Mouse (Mus musculus): ENCODE measurements around the gene Vangl1. TPM values are rescaled to one million over a fixed set of nuclear protein-coding genes. Genes with fewer than 3 reads are reported as not detected.

The Vangl1 gene
- polyA plus RNA-seq, 1 experiment from 2014 or later = 19.1 TPM

DNA sequence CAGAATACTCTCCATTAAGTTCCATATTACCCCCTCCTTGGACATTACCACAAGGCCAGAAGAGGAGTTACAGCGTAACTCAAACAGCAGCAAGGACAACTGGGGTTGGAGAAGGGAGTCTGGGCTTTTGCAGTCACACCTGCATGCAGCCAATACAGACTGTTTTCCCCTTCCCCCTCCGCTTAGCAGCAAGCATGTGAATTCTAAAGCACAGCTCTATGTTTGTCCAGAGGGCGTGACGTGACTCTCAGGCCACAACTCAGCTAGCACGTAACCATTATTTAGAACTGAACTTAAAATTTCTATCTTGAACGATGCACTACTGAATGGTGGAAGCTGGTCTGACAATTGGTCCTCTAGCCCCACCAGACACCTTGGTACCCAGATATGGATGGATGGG lies 63.9 kb downstream of the Vangl1 start:
- H3K4me2 ChIP-seq (replicated peaks) = no peak overlapping the region
- WGBS = 94% methylated on average over 6 of the region's 6 CpGs
- H3K9ac ChIP-seq = no peak overlapping the region
- peaks cover 4% of the 10 kb centered on the region for H3K4me1 ChIP-seq
- H3K27ac ChIP-seq = no peak overlapping the region
- H3K9me3 ChIP-seq = no peaks in the 10 kb centered on the region
- H3K4me3 ChIP-seq = no peak overlapping the region
- no peaks in the 10 kb centered on the region for H3K36me3 ChIP-seq
- ATAC-seq (ENCODE audit: insufficient number of reproducible peaks, insufficient read depth, low FRiP score, low TSS enrichment) = no peak
- H3K27me3 ChIP-seq = peaks cover 5% of the 10 kb centered on the region; the same call in 1 of the 2 replicates

DNA sequence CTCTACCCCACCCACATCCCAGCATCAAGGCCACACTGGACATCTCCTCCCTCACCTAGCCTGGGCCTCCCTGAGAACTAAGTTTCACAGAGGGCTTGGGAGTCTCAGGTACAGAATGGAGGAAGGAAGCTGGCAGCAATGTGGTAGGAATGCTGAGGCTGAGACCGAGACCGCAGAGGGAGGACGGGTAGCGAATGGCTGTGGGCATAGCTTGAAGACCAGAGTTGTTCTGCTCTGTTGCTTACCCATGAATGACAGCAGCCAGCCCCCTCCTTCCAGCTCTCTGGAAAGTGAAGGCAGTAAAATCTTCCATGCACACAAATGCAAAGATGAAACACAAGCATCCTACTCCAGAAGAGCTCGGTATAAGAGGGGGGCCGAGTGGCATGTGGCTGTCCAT lies 65.6 kb downstream of the Vangl1 start:
- Histone ChIP-seq H3K9ac (no peak overlapping the region), H3K4me3 (no peak overlapping the region), H3K27me3 (peaks cover 5% of the 10 kb centered on the region; the same call in 1 of the 2 replicates), H3K36me3 (no peaks in the 10 kb centered on the region), H3K9me3 (no peaks in the 10 kb centered on the region), H3K27ac (no peak overlapping the region), H3K4me1 (peaks cover 8% of the 10 kb centered on the region), H3K4me2 (replicated peaks) (no peak overlapping the region)
- WGBS = 75% methylated on average over 6 of the region's 6 CpGs
- no peak for ATAC-seq (ENCODE audit: insufficient number of reproducible peaks, insufficient read depth, low FRiP score, low TSS enrichment)

DNA sequence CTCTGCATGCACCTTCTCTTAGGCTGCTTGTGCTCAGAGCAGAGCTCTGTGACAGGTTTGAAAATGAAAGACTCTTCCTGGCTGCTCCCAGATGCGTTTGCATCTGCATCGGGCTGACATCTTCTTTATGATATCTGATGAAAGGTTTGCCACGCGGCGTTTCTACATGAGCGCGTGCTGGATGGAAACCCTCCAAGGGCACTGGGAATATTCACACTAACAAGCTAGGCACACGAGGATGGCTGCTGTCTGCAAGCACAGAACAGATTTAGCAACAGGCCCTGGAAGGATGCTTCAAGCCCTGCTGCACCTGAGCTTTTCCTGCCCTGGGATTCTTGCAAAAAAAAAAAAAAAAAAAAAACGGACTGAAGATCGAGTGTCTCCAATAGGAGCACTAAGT lies 67.3 kb downstream of the Vangl1 start:
- no peaks in the 10 kb centered on the region for H3K36me3 ChIP-seq
- 77% methylated on average over 10 of the region's 10 CpGs for whole genome bisulfite sequencing
- H3K27ac ChIP-seq = no peak overlapping the region

DNA sequence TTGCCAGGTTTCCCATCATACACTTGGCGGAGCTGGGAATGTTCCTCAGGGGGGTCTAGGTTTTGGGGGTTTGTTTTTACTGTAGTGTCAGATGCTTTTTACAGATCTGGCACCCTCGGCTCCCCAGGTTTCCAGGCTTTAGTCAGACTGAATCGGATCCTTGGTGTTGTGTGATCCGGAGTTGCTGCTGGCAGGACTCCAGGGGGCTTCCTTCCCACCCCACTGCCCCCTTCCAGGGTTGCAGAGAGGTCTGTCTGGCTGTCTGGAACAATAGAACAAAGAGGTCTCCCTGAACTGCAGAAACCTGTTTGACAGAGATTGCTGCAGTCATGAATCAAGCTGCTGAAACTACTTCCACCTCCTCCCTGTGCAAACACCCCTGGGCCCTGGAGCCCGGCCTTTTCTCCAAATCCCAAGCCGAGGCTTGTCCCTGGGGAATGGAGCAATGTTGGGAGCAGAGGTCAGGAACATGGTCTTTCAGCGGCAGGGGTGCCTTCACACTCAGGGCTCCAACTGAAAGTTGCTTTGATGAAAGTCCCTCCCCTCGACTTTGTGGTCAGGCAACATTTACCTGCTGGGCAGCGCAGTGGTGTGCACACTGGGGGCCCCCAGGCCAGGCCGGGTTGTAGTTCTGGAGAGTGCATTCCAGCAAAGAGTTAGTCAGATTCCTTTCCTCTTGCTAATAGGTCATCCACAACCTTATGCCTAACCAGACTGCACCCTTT lies 68.9 kb downstream of the Vangl1 start:
- H3K36me3 ChIP-seq = no peaks in the 10 kb centered on the region
- H3K27ac ChIP-seq = peak overlapping the region; percentile 32
- ATAC-seq (ENCODE audit: insufficient number of reproducible peaks, insufficient read depth, low FRiP score, low TSS enrichment) = no peak
- WGBS = 18% methylated on average over 10 of the region's 10 CpGs
- peaks cover 5% of the 10 kb centered on the region; the same call in 1 of the 2 replicates for H3K27me3 ChIP-seq
- H3K9ac ChIP-seq = no peak overlapping the region; the same call in 1 of the 2 replicates
- H3K4me3 ChIP-seq = no peak overlapping the region
- H3K9me3 ChIP-seq = no peaks in the 10 kb centered on the region
- no peak overlapping the region for H3K4me2 ChIP-seq (replicated peaks)
- H3K4me1 ChIP-seq = peaks cover 8% of the 10 kb centered on the region

More for the DNA sequence above, 67.3 kb downstream of the Vangl1 start:
- no peak for ATAC-seq (ENCODE audit: insufficient number of reproducible peaks, insufficient read depth, low FRiP score, low TSS enrichment)
- Histone ChIP-seq H3K4me3 (no peak overlapping the region), H3K27me3 (peaks cover 5% of the 10 kb centered on the region; the same call in 1 of the 2 replicates), H3K4me1 (peaks cover 8% of the 10 kb centered on the region), H3K4me2 (replicated peaks) (no peak overlapping the region), H3K9me3 (no peaks in the 10 kb centered on the region), H3K9ac (no peak overlapping the region)

DNA sequence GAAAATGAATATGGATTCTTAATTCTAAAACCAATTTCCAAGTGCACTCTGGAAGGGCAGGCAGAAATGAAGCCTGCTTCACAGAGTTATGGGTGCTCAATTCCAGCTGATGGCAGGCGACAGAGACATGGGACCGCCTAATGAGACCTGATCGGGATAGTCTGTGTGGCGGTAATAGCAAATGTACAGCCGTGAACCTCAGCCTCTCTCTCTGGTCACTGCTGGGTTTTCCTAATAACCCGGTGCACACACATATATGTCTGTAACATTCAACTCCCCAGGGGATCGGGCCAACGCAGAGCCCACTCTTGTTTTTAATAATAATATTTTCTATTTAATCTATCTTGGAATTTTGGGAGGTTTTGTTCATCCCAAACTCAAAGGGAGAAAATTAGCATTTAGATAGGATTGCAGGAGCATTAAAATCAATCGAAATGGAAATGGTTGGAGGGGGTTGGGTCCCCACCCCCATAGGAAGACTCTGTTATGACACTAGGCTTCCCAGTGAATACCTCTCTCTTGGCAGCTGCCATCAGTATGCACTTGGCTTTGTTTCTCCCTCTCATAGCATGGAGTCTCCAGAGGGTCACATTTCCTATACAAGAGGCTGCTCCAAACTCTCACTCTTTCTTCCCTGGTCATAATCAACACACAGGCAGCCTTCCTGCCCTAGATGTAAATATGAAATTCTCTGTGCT lies 72.7 kb downstream of the Vangl1 start:
- WGBS = 89% methylated on average over 9 of the region's 9 CpGs
- no peak overlapping the region for H3K9ac ChIP-seq
- no peak overlapping the region for H3K4me3 ChIP-seq

DNA sequence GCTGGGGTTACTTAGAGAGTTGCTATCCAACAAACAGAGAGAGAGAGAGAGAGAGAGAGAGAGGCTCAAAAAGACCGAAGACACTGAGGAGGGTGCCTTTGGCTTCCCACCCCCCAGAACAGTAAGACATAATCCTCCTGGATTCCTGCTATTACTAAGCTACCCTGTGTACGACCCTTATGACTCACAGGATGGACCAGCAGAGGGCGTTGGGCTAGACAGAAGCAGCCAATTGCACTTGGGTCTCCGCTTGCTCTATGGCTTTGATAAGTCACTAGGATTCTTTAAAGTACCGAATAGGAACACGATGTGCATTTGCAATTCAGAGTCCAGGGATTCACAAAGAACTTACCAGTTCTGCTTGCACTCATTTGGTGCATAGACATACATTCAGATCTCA lies 74.0 kb downstream of the Vangl1 start:
- H3K4me1 ChIP-seq = peaks cover 3% of the 10 kb centered on the region
- no peak overlapping the region for H3K4me2 ChIP-seq (replicated peaks)
- no peak overlapping the region for H3K27ac ChIP-seq
- WGBS = 68% methylated on average over 6 of the region's 6 CpGs
- H3K9me3 ChIP-seq = no peaks in the 10 kb centered on the region
- no peak overlapping the region for H3K9ac ChIP-seq
- no peaks in the 10 kb centered on the region for H3K36me3 ChIP-seq
- H3K27me3 ChIP-seq = no peaks in the 10 kb centered on the region
- ATAC-seq (ENCODE audit: insufficient number of reproducible peaks, insufficient read depth, low FRiP score, low TSS enrichment) = no peak
- no peak overlapping the region for H3K4me3 ChIP-seq

More for the DNA sequence above, 72.7 kb downstream of the Vangl1 start:
- Histone ChIP-seq H3K27ac (no peak overlapping the region), H3K9me3 (no peaks in the 10 kb centered on the region), H3K4me2 (replicated peaks) (no peak overlapping the region), H3K36me3 (no peaks in the 10 kb centered on the region), H3K4me1 (peaks cover 8% of the 10 kb centered on the region), H3K27me3 (no peaks in the 10 kb centered on the region)
- no peak for ATAC-seq (ENCODE audit: insufficient number of reproducible peaks, insufficient read depth, low FRiP score, low TSS enrichment)

DNA sequence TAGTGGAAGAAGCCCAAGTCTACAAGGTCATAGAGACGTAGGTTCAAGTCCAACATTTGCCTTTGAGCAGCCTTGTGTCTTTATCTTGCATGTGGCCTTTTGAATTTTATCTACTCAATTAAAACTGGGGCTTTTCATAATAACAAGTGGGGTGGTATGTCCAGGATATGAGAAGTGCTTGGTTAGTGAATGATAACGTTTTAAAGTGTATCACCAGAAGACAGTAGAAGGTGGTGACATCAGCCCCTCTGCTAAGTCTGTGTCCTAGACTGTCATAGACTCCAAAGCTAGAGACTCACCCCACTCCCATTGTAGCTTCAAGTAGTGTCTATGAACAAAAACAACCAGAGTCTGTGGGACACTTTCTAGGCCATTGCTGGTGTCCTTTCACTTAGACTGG lies 76.3 kb downstream of the Vangl1 start:
- Histone ChIP-seq H3K4me3 (no peak overlapping the region), H3K9ac (no peak overlapping the region), H3K4me1 (no peaks in the 10 kb centered on the region), H3K27me3 (no peaks in the 10 kb centered on the region), H3K9me3 (no peaks in the 10 kb centered on the region), H3K27ac (no peak overlapping the region), H3K4me2 (replicated peaks) (no peak overlapping the region), H3K36me3 (no peaks in the 10 kb centered on the region)
- WGBS = 90% methylated on average over 2 of the region's 2 CpGs
- ATAC-seq (ENCODE audit: insufficient number of reproducible peaks, insufficient read depth, low FRiP score, low TSS enrichment) = no peak

DNA sequence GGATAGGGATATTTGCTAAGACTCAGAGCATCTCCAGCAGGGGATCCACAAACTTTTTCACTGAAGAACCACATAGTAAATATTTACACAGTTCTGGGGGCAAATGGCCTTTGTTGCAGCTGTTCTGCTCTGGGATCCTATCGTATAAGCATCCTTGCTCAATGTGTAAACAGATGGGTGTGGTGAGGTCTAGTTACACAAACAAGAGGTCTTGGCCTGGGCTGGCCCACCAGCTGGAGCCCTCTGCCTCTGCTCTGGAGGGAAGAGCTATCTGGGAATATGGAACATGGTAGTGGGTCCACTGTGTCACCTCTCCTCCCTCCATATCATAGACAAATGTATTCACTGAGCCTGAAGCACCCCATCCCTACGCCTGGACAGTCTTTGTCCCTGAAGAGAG lies 77.4 kb downstream of the Vangl1 start:
- 86% methylated on average over 2 of the region's 2 CpGs for WGBS
- Histone ChIP-seq H3K36me3 (no peaks in the 10 kb centered on the region), H3K4me3 (no peak overlapping the region), H3K9ac (no peak overlapping the region), H3K27me3 (no peaks in the 10 kb centered on the region), H3K27ac (no peak overlapping the region), H3K4me2 (replicated peaks) (no peak overlapping the region), H3K4me1 (no peaks in the 10 kb centered on the region), H3K9me3 (no peaks in the 10 kb centered on the region)
- no peak for ATAC-seq (ENCODE audit: insufficient number of reproducible peaks, insufficient read depth, low FRiP score, low TSS enrichment)

DNA sequence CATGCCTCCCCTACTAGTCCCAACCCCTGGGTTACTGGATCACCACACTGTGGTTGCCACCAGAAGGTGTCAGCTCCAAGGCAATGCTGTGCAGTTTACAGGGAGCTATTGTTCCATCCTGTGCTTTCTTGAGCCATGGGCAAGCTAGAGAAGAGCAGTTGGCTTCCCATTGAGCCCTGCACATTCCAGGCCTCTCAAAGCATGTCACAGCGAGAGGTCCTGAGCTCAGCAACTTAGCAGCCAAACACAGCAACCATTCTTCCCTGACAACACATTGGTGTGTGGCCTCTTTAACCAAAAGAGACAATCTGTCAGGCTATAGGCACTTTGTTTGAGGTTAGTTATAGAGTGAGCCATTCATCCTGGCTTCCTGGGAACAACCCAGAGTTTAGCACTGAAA lies 78.9 kb downstream of the Vangl1 start:
- no peak for ATAC-seq (ENCODE audit: insufficient number of reproducible peaks, insufficient read depth, low FRiP score, low TSS enrichment)
- no peaks in the 10 kb centered on the region for H3K27me3 ChIP-seq
- no peak overlapping the region for H3K9ac ChIP-seq
- no peak overlapping the region for H3K4me2 ChIP-seq (replicated peaks)
- H3K9me3 ChIP-seq = 0 out of 2 replicates have a peak, but pooled peaks cover 3% of the 10 kb centered on the region
- no peak overlapping the region for H3K4me3 ChIP-seq
- WGBS = 39% methylated on average over 1 of the region's 1 CpGs
- no peak overlapping the region for H3K27ac ChIP-seq
- H3K4me1 ChIP-seq = no peaks in the 10 kb centered on the region
- no peaks in the 10 kb centered on the region for H3K36me3 ChIP-seq

DNA sequence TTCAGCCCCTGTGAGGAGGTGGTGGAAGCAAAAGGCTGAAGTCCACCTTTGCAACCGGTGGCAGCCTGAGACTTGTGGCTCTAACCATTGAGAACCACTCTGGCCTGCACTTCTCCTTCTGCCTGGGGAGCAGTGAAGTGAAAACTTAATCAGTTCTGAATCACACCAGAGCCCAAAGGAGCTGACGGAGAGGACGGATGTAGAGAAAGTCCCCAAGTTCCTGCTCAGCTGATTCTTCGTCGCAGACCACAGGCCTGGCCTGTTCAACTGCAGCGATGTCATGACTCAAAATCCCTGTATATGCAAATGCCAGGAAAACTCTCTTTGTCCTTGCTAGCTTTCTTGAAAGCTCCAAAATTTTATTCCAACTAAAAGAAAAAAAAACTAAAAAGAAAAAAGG lies 80.8 kb downstream of the Vangl1 start:
- H3K9me3 ChIP-seq = 0 out of 2 replicates have a peak, but pooled peaks cover 4% of the 10 kb centered on the region
- H3K4me1 ChIP-seq = no peaks in the 10 kb centered on the region
- no peak overlapping the region for H3K27ac ChIP-seq
- H3K4me2 ChIP-seq (replicated peaks) = no peak overlapping the region
- no peak overlapping the region for H3K9ac ChIP-seq
- no peak overlapping the region for H3K4me3 ChIP-seq
- H3K27me3 ChIP-seq = no peaks in the 10 kb centered on the region
- WGBS = 80% methylated on average over 6 of the region's 6 CpGs
- H3K36me3 ChIP-seq = no peaks in the 10 kb centered on the region
- ATAC-seq (ENCODE audit: insufficient number of reproducible peaks, insufficient read depth, low FRiP score, low TSS enrichment) = no peak

DNA sequence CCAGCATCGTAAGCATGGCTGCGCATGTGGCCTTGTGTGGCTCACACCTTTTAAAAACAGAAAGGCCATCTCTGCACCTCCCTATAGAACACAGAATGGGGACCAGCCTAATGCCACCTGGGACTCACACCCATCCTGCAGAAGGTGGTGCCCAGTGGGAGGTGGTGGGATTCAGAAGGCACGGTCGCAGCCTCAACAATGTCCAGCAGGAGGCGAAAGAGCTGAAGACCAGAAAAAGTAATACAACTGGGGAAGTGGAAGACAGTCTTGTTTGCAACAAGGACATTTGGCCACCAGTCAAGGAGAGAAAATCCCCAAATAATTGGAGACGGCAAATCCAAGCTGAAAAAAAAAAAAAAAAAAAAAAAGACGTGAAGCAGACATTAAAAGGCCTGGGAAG lies 82.4 kb downstream of the Vangl1 start:
- Histone ChIP-seq H3K9ac (no peak overlapping the region), H3K4me3 (no peak overlapping the region), H3K27me3 (no peaks in the 10 kb centered on the region), H3K4me1 (no peaks in the 10 kb centered on the region), H3K27ac (no peak overlapping the region), H3K4me2 (replicated peaks) (no peak overlapping the region), H3K36me3 (no peaks in the 10 kb centered on the region), H3K9me3 (0 out of 2 replicates have a peak, but pooled peaks cover 4% of the 10 kb centered on the region)
- WGBS = 78% methylated on average over 7 of the region's 7 CpGs
- no peak for ATAC-seq (ENCODE audit: insufficient number of reproducible peaks, insufficient read depth, low FRiP score, low TSS enrichment)

DNA sequence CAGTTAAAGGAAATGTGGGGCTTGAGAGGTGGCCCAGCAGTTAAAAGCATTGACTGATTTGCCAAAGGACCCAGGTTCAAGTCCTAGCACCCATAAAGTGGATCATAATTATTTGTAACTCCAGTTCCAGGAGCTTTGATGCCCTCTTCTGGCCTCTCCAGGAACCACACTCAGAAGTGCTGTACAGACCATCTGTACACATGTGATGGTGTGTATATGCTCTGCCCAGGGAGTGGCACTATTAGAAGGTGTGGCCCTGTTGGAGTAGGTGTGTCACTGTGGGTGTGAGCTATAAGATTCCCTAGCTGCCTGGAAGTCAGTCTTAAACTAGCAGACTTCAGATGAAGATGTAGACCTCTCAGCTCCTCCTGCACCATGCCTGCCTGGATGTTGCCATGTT lies 83.5 kb downstream of the Vangl1 start:
- H3K9ac ChIP-seq = no peak overlapping the region
- H3K4me3 ChIP-seq = no peak overlapping the region
- 0 out of 2 replicates have a peak, but pooled peaks cover 4% of the 10 kb centered on the region for H3K9me3 ChIP-seq
- no peaks in the 10 kb centered on the region for H3K27me3 ChIP-seq
- ATAC-seq (ENCODE audit: insufficient number of reproducible peaks, insufficient read depth, low FRiP score, low TSS enrichment) = no peak
- H3K4me2 ChIP-seq (replicated peaks) = no peak overlapping the region
- H3K4me1 ChIP-seq = no peaks in the 10 kb centered on the region
- H3K36me3 ChIP-seq = no peaks in the 10 kb centered on the region
- no peak overlapping the region for H3K27ac ChIP-seq

Measured in embryonic facial prominence, embryonic 12.5 days (tissue).